Mouse (Mus musculus): ENCODE results near the gene Atg9b.

- TF ChIP-seq CTCF (IDR thresholded peaks at IDR 0.05) = no peak
- TF ChIP-seq EP300 (IDR thresholded peaks at IDR 0.05) = no peak
These were observed 7.7 kb upstream of the Atg9b start for GRCm38 (mm10) chr5:24399686-24400085.

Data from lung, postnatal 0 days (tissue).